Mouse (Mus musculus): ENCODE results near the gene Fgf11.

- TF ChIP-seq CTCF (IDR thresholded peaks at IDR 0.05; ENCODE audit: low read depth) (no peak), EP300 (IDR thresholded peaks at IDR 0.05; ENCODE audit: low read depth) (no peak)
These were observed 41.3 kb downstream of the Fgf11 start for GRCm38 (mm10) chr11:69760160-69760900.
